Mouse (Mus musculus): ENCODE measurements around the gene Hist1h2bh.

GRCm38 (mm10) chr13:23585029-23585441 lies 41.8 kb upstream of the Hist1h2bh start:
- no peak for TF ChIP-seq POLR2A (IDR thresholded peaks at IDR 0.05; ENCODE audit: low read depth, low read length)
- no peak for TF ChIP-seq CTCF (IDR thresholded peaks at IDR 0.05; ENCODE audit: extremely low read depth, insufficient read length, insufficient replicate concordance, low read depth, low read length)
